Mouse (Mus musculus) C2C12 (cell line): ENCODE measurements around the gene Stpg2. TPM values are rescaled to one million over a fixed set of nuclear protein-coding genes. Genes with fewer than 3 reads are reported as not detected.
"Not testable (repeated sequence)": the region's sequence is repeated elsewhere in the genome, so short reads cannot be mapped to it uniquely, and the experiment has no call there.

ENCODE experiments used
- H3K27me3 ChIP-seq: one replicate; pipeline ENCODE4 v1.6.1; 2011; ENCODE audit not compliant: control insufficient read depth, insufficient read depth, insufficient read length
- H3K36me3 ChIP-seq: one replicate; pipeline ENCODE4 v1.6.1; 2011; ENCODE audit not compliant: control insufficient read depth, insufficient read depth
- H3K4me3 ChIP-seq: one replicate; pipeline ENCODE4 v1.5.1; 2011; ENCODE audit warnings: mild to moderate bottlenecking, control low read depth; ENCODE audit not compliant: poor library complexity, insufficient read depth, severe bottlenecking
- H3K79me2 ChIP-seq: one replicate; pipeline ENCODE4 v1.6.1; 2011; ENCODE audit not compliant: control insufficient read depth, insufficient read depth
- H3K79me3 ChIP-seq: one replicate; pipeline ENCODE4 v1.6.1; 2011; ENCODE audit warnings: low read depth, control low read depth
- H3ac ChIP-seq: one replicate; pipeline ENCODE3; 2011; ENCODE audit warnings: low read depth; ENCODE audit not compliant: control insufficient read depth, insufficient read length
- CEBPB ChIP-seq: IDR thresholded peaks from one replicate; pipeline ENCODE4 v1.6.1; 2011; ENCODE audit warnings: low read depth, mild to moderate bottlenecking, control low read depth, moderate library complexity
- CTCF ChIP-seq: IDR thresholded peaks from one replicate; pipeline ENCODE4 v1.5.1; 2011; ENCODE audit not compliant: control insufficient read depth, insufficient read depth, insufficient read length
- FOSL1 ChIP-seq: IDR thresholded peaks from one replicate; pipeline ENCODE4 v1.8.0; 2011; ENCODE audit warnings: mild to moderate bottlenecking, low read length; ENCODE audit not compliant: poor library complexity, insufficient read depth, severe bottlenecking
- MAX ChIP-seq: IDR thresholded peaks from one replicate; pipeline ENCODE4 v1.6.1; 2011; ENCODE audit warnings: mild to moderate bottlenecking, control low read depth
- MYOD1 ChIP-seq: IDR thresholded peaks from one replicate; pipeline ENCODE4 v1.6.1; 2011; ENCODE audit warnings: low read depth; ENCODE audit not compliant: control insufficient read depth, insufficient read length
- MYOG ChIP-seq: IDR thresholded peaks from one replicate; pipeline ENCODE4 v1.6.1; 2011; ENCODE audit not compliant: control insufficient read depth, insufficient read length; ENCODE audit errors: extremely low read depth
- USF1 ChIP-seq: IDR thresholded peaks from one replicate; pipeline ENCODE4 v1.6.1; 2011; ENCODE audit warnings: low read depth, mild to moderate bottlenecking, control low read depth, moderate library complexity
- polyA plus RNA-seq: library from polyadenylated mRNA; unstranded; fragments of >200 nt; fragmentation: generic; extraction: Trizol; gene quantifications from one replicate; pipeline ENCODE4 v1.2.1, GENCODE M21; 2012; ENCODE audit warnings: missing spikeins

Gene Stpg2
- polyA plus RNA-seq, 1 experiment = not detected

DNA sequence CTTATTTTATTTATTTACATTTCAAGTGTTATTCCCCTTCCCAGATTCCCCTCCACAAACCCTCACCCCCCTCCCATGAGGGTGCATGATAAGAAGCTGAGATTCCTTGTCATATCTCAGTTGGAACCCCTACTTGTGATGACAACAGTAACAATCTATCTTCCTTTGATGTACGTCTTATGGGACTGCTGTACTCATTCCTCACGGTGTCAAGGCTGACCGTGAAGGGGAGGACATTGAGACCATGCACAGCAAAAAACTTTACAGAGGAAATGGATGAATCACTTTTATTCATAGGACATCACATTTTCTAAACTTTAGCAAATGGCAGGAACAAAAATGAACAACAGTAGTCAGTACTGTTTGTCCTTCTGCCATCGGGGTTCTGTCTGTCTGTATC is 21.3 kb downstream of the Stpg2 start:
- Histone ChIP-seq H3K79me2 (no peaks in the 10 kb centered on the region), H3ac (no peak overlapping the region), H3K4me3 (no peak overlapping the region), H3K27me3 (no peaks in the 10 kb centered on the region), H3K79me3 (no peaks in the 10 kb centered on the region), H3K36me3 (no peaks in the 10 kb centered on the region)
- no peak for TF ChIP-seq MYOG
- no peak for TF ChIP-seq MYOD1
- TF ChIP-seq CEBPB = no peak
- TF ChIP-seq FOSL1 = no peak
- TF ChIP-seq USF1 = no peak
- no peak for TF ChIP-seq CTCF
- no peak for TF ChIP-seq MAX

DNA sequence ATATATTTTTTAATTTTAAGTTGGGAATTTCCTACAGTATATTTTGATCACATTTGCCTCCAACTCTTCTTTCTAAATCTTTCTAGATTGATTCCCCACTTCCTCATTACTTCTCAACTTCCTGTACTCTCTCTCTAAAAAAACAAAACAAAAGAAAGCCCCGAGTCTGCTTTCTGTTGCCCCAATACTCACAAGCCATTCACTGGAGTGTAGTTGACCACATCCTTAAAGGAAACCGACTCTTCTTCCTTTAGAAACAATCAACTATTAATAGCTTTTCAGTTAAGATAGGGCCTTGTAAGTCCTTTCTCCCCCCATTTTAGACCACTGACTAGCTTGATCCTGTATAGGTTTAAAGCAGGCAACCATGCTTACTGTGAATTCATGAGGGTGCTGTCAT is 39.7 kb downstream of the Stpg2 start:
- Histone ChIP-seq H3K79me3 (no peaks in the 10 kb centered on the region), H3K79me2 (no peaks in the 10 kb centered on the region), H3K4me3 (no peak overlapping the region), H3K27me3 (no peaks in the 10 kb centered on the region), H3K36me3 (no peaks in the 10 kb centered on the region), H3ac (no peak overlapping the region)
- TF ChIP-seq CEBPB (no peak), USF1 (no peak)

DNA sequence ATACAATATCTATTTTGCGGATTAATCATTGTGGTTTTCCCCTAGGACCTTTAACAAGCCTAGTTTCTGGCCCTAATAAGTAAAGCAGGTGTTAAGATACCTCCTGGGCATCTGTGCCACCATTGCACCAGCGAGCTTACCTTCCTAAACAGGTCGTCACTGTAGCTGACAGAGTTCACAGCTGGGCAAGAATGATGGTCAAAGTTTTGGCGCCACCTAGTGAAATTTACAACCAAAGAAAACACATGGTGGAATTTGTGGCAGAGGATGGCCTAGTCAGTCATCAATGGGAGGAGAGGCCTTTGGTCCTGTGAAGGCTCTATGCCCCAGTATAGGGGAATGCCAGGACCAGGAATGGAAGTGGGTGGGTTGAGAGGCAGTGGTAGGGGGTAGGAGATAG is 41.0 kb downstream of the Stpg2 start:
- Histone ChIP-seq H3K36me3 (no peaks in the 10 kb centered on the region), H3K79me3 (no peaks in the 10 kb centered on the region), H3K4me3 (no peak overlapping the region), H3ac (no peak overlapping the region), H3K27me3 (no peaks in the 10 kb centered on the region), H3K79me2 (no peaks in the 10 kb centered on the region)
- TF ChIP-seq MYOG = no peak
- TF ChIP-seq CTCF = no peak
- TF ChIP-seq MYOD1 = no peak
- TF ChIP-seq FOSL1 = no peak
- TF ChIP-seq MAX = no peak
- no peak for TF ChIP-seq CEBPB
- TF ChIP-seq USF1 = no peak

DNA sequence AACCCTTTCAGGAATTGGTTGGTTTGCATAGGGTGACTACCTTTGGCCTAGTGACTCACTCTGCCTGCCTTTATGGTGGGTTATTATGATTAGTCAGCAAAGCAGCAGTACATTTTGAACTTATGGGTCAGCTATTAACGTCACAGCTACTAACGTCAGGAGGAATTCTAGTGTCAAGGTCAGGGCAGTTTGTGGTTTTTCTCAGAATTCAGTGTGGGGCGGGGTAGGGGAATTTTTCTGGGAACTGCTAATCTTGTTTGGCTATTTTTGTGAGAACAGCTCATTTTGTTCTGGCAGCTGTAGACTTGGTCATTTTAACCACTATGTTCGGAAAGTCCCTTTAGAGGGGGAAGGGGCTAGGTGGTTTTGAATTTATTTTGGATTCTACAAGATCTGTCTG is 56.9 kb downstream of the Stpg2 start:
- H3K27me3 ChIP-seq, H3ac ChIP-seq, H3K79me3 ChIP-seq, H3K36me3 ChIP-seq, H3K79me2 ChIP-seq, H3K4me3 ChIP-seq: not testable (repeated sequence)

DNA sequence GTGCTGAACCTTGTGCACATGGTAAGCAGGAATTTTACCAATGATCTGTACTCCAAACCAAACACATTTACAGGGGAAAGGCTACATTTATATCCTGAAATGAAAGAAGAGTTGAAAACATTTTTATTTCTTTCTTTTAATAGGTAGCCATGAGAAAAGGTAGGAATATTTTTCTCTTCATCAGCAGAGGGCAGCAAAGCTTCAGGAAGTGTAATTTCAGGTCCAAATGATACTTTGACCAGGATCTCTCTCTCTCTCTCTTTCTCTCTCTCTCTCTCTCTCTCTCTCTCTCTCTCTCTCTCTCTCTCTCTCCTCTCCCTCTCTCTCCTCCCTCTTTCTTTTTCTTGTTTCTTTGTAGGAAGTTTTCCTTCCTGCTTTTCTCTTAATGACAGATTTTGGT is 92.4 kb downstream of the Stpg2 start:
- Histone ChIP-seq H3K4me3 (no peak overlapping the region), H3K36me3 (no peaks in the 10 kb centered on the region), H3ac (no peak overlapping the region), H3K27me3 (no peaks in the 10 kb centered on the region), H3K79me3 (no peaks in the 10 kb centered on the region), H3K79me2 (no peaks in the 10 kb centered on the region)
- TF ChIP-seq USF1 (no peak), CTCF (no peak), FOSL1 (no peak), MAX (no peak), MYOG (no peak), CEBPB (no peak), MYOD1 (no peak)

DNA sequence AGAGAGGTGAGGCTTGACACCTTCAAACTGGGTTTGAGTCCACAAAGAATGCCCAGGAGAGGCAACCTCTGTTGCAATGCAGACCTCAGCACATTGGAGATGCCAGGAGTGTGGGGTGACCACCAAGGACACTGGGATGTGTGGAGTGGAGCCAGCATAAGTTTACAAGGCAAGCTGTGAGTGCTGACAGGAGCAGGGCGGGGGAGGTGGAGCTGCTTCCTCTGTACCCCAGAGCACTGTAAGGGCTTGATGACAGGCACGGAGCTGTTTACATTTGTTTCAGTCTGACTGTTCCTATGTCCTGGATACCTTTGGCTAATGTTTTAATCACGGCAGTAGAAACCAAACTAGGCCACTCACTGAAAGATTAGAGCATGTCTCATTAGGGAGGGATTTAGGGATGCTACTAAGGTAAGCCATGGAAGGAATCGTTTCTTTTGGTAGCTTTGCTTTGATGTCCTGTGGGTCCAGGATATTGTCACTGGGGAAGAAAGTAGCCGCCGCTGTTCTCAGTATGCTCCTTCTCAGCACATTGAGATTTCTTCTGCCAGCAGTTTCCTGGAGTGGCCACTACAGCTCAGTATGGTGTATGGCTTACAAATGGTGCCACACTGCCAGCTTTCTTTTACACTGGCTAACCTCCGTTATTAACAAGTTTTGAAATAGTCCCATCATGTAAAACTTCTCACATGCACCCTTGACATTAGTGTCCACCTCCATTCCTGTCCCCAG is 102.8 kb downstream of the Stpg2 start:
- Histone ChIP-seq H3K27me3 (no peaks in the 10 kb centered on the region), H3K4me3 (no peak overlapping the region), H3ac (no peak overlapping the region), H3K79me3 (no peaks in the 10 kb centered on the region), H3K79me2 (no peaks in the 10 kb centered on the region), H3K36me3 (no peaks in the 10 kb centered on the region)
- no peak for TF ChIP-seq USF1
- TF ChIP-seq CEBPB = no peak
- no peak for TF ChIP-seq CTCF
- no peak for TF ChIP-seq FOSL1
- no peak for TF ChIP-seq MYOG
- no peak for TF ChIP-seq MAX
- TF ChIP-seq MYOD1 = no peak
